Mouse (Mus musculus): ENCODE data around the gene Slc30a1. TPM values are rescaled to one million over a fixed set of nuclear protein-coding genes. Genes with fewer than 3 reads are reported as not detected.
A peak's percentile ranks its signal among the peaks of the same experiment; 100 is the strongest.

The Slc30a1 gene
- polyA plus RNA-seq, 1 experiment from 2014 or later, result 5.6 TPM

GRCm38 (mm10) chr1:191919336-191919735 lies 12.8 kb downstream of the Slc30a1 start:
- TF ChIP-seq CTCF (IDR thresholded peaks at IDR 0.05) (no peak), EP300 (IDR thresholded peaks at IDR 0.05) (no peak)
- no peaks in the 10 kb centered on the region for H3K9me3 ChIP-seq (ENCODE audit: low read length)
- no peak overlapping the region for H3K9ac ChIP-seq (replicated peaks; ENCODE audit: low read depth)
- no peak overlapping the region for H3K4me2 ChIP-seq (replicated peaks; ENCODE audit: low read depth, low read length)
- H3K36me3 ChIP-seq (ENCODE audit: insufficient read depth, low read length), result no peaks in the 10 kb centered on the region
- DNase-seq (ENCODE audit: low spot score), result no peak
- no peak overlapping the region for H3K4me3 ChIP-seq (ENCODE audit: low read depth, low read length)
- no peak for ATAC-seq
- H3K27me3 ChIP-seq (replicated peaks; ENCODE audit: insufficient read depth, low read length), result no peaks in the 10 kb centered on the region
- H3K4me1 ChIP-seq (ENCODE audit: insufficient read depth, low read depth, low read length), result no peaks in the 10 kb centered on the region
- H3K27ac ChIP-seq (ENCODE audit: low read length), result no peak overlapping the region
- WGBS, result 68% methylated on average over 2 of the region's 2 CpGs

- H3K4me3 ChIP-seq (ENCODE audit: low read depth, low read length), result no peak overlapping the region
- no peaks in the 10 kb centered on the region for H3K36me3 ChIP-seq (ENCODE audit: insufficient read depth, low read length)
- no peak overlapping the region for H3K4me2 ChIP-seq (replicated peaks; ENCODE audit: low read depth, low read length)
- H3K27me3 ChIP-seq (replicated peaks; ENCODE audit: insufficient read depth, low read length), result no peaks in the 10 kb centered on the region
- TF ChIP-seq EP300 (IDR thresholded peaks at IDR 0.05) (no peak), CTCF (IDR thresholded peaks at IDR 0.05) (no peak)
- DNase-seq (ENCODE audit: low spot score) (no peak), ATAC-seq (no peak)
- no peak overlapping the region for H3K9ac ChIP-seq (replicated peaks; ENCODE audit: low read depth)
- H3K9me3 ChIP-seq (ENCODE audit: low read length), result no peaks in the 10 kb centered on the region
- no peak overlapping the region for H3K27ac ChIP-seq (ENCODE audit: low read length)
- H3K4me1 ChIP-seq (ENCODE audit: insufficient read depth, low read depth, low read length), result no peaks in the 10 kb centered on the region
- 92% methylated on average over 3 of the region's 3 CpGs for WGBS
These were observed 15.1 kb downstream of the Slc30a1 start for GRCm38 (mm10) chr1:191921701-191922100.

- Histone ChIP-seq H3K9me3 (ENCODE audit: low read length) (no peaks in the 10 kb centered on the region), H3K27me3 (replicated peaks; ENCODE audit: insufficient read depth, low read length) (no peaks in the 10 kb centered on the region), H3K4me1 (ENCODE audit: insufficient read depth, low read depth, low read length) (no peaks in the 10 kb centered on the region), H3K9ac (replicated peaks; ENCODE audit: low read depth) (no peak overlapping the region), H3K36me3 (ENCODE audit: insufficient read depth, low read length) (no peaks in the 10 kb centered on the region), H3K4me2 (replicated peaks; ENCODE audit: low read depth, low read length) (no peak overlapping the region), H3K4me3 (ENCODE audit: low read depth, low read length) (no peak overlapping the region), H3K27ac (ENCODE audit: low read length) (no peak overlapping the region)
- DNase-seq (ENCODE audit: low spot score), result no peak
- WGBS, result 48% methylated on average over 4 of the region's 4 CpGs
- TF ChIP-seq EP300 (IDR thresholded peaks at IDR 0.05) (no peak), CTCF (IDR thresholded peaks at IDR 0.05) (no peak)
- no peak for ATAC-seq
These were observed 18.9 kb downstream of the Slc30a1 start for GRCm38 (mm10) chr1:191925496-191925895.

GRCm38 (mm10) chr1:191926681-191927080 lies 20.1 kb downstream of the Slc30a1 start:
- Histone ChIP-seq H3K9ac (replicated peaks; ENCODE audit: low read depth) (no peak overlapping the region), H3K9me3 (ENCODE audit: low read length) (no peaks in the 10 kb centered on the region), H3K27ac (ENCODE audit: low read length) (no peak overlapping the region), H3K4me3 (ENCODE audit: low read depth, low read length) (no peak overlapping the region), H3K36me3 (ENCODE audit: insufficient read depth, low read length) (no peaks in the 10 kb centered on the region), H3K4me1 (ENCODE audit: insufficient read depth, low read depth, low read length) (no peaks in the 10 kb centered on the region), H3K27me3 (replicated peaks; ENCODE audit: insufficient read depth, low read length) (no peaks in the 10 kb centered on the region), H3K4me2 (replicated peaks; ENCODE audit: low read depth, low read length) (no peak overlapping the region)
- no peak for TF ChIP-seq EP300 (IDR thresholded peaks at IDR 0.05)
- TF ChIP-seq CTCF (IDR thresholded peaks at IDR 0.05), result no peak
- WGBS, result 54% methylated on average over 3 of the region's 3 CpGs
- ATAC-seq, result no peak
- DNase-seq (ENCODE audit: low spot score), result no peak

- TF ChIP-seq EP300 (IDR thresholded peaks at IDR 0.05) (no peak), CTCF (IDR thresholded peaks at IDR 0.05) (no peak)
- DNase-seq (ENCODE audit: low spot score) (no peak), ATAC-seq (no peak)
- H3K4me1 ChIP-seq (ENCODE audit: insufficient read depth, low read depth, low read length), result no peaks in the 10 kb centered on the region
- H3K9me3 ChIP-seq (ENCODE audit: low read length), result no peaks in the 10 kb centered on the region
- no peak overlapping the region for H3K4me2 ChIP-seq (replicated peaks; ENCODE audit: low read depth, low read length)
- H3K4me3 ChIP-seq (ENCODE audit: low read depth, low read length), result no peak overlapping the region
- H3K27ac ChIP-seq (ENCODE audit: low read length), result no peak overlapping the region
- no peaks in the 10 kb centered on the region for H3K36me3 ChIP-seq (ENCODE audit: insufficient read depth, low read length)
- no peak overlapping the region for H3K9ac ChIP-seq (replicated peaks; ENCODE audit: low read depth)
- 68% methylated on average over 7 of the region's 7 CpGs for WGBS
- no peaks in the 10 kb centered on the region for H3K27me3 ChIP-seq (replicated peaks; ENCODE audit: insufficient read depth, low read length)
These were observed 21.8 kb downstream of the Slc30a1 start for GRCm38 (mm10) chr1:191928345-191928744.

- no peak overlapping the region for H3K4me2 ChIP-seq (replicated peaks; ENCODE audit: low read depth, low read length)
- 63% methylated on average over 8 of the region's 8 CpGs for WGBS
- DNase-seq (ENCODE audit: low spot score) (no peak), ATAC-seq (no peak)
- no peak overlapping the region for H3K9ac ChIP-seq (replicated peaks; ENCODE audit: low read depth)
- H3K36me3 ChIP-seq (ENCODE audit: insufficient read depth, low read length), result no peaks in the 10 kb centered on the region
- no peaks in the 10 kb centered on the region for H3K9me3 ChIP-seq (ENCODE audit: low read length)
- H3K4me1 ChIP-seq (ENCODE audit: insufficient read depth, low read depth, low read length), result no peaks in the 10 kb centered on the region
- TF ChIP-seq CTCF (IDR thresholded peaks at IDR 0.05) (no peak), EP300 (IDR thresholded peaks at IDR 0.05) (peak; percentile 61)
- no peaks in the 10 kb centered on the region for H3K27me3 ChIP-seq (replicated peaks; ENCODE audit: insufficient read depth, low read length)
- no peak overlapping the region for H3K27ac ChIP-seq (ENCODE audit: low read length)
- H3K4me3 ChIP-seq (ENCODE audit: low read depth, low read length), result no peak overlapping the region
These were observed 22.5 kb downstream of the Slc30a1 start for GRCm38 (mm10) chr1:191929065-191929464.

- H3K4me3 ChIP-seq (ENCODE audit: low read depth, low read length), result no peak overlapping the region
- H3K27me3 ChIP-seq (replicated peaks; ENCODE audit: insufficient read depth, low read length), result no peaks in the 10 kb centered on the region
- ATAC-seq, result no peak
- H3K27ac ChIP-seq (ENCODE audit: low read length), result no peak overlapping the region
- WGBS, result 69% methylated on average over 12 of the region's 12 CpGs
- H3K4me1 ChIP-seq (ENCODE audit: insufficient read depth, low read depth, low read length), result no peaks in the 10 kb centered on the region
- H3K9me3 ChIP-seq (ENCODE audit: low read length), result no peaks in the 10 kb centered on the region
- no peak for DNase-seq (ENCODE audit: low spot score)
- no peak overlapping the region for H3K4me2 ChIP-seq (replicated peaks; ENCODE audit: low read depth, low read length)
- H3K36me3 ChIP-seq (ENCODE audit: insufficient read depth, low read length), result no peaks in the 10 kb centered on the region
- no peak overlapping the region for H3K9ac ChIP-seq (replicated peaks; ENCODE audit: low read depth)
- no peak for TF ChIP-seq CTCF (IDR thresholded peaks at IDR 0.05)
- TF ChIP-seq EP300 (IDR thresholded peaks at IDR 0.05), result no peak
These were observed 23.4 kb downstream of the Slc30a1 start for GRCm38 (mm10) chr1:191929897-191930524.
